Mouse (Mus musculus) C2C12 (cell line): Measurements from ENCODE around the gene Ehhadh.

Source experiments
- CEBPB ChIP-seq: IDR thresholded peaks from one replicate; pipeline ENCODE4 v1.6.1; 2011; ENCODE audit warnings: low read depth, mild to moderate bottlenecking, control low read depth, moderate library complexity
- CTCF ChIP-seq: IDR thresholded peaks from one replicate; pipeline ENCODE4 v1.5.1; 2011; ENCODE audit not compliant: control insufficient read depth, insufficient read depth, insufficient read length
- MAX ChIP-seq: IDR thresholded peaks from one replicate; pipeline ENCODE4 v1.6.1; 2011; ENCODE audit warnings: mild to moderate bottlenecking, control low read depth
- MYOG ChIP-seq: IDR thresholded peaks from one replicate; pipeline ENCODE4 v1.6.1; 2011; ENCODE audit not compliant: control insufficient read depth, insufficient read length; ENCODE audit errors: extremely low read depth
- USF1 ChIP-seq: IDR thresholded peaks from one replicate; pipeline ENCODE4 v1.6.1; 2011; ENCODE audit warnings: low read depth, mild to moderate bottlenecking, control low read depth, moderate library complexity

GRCm38 (mm10) chr16:21827581-21827980, 40.0 kb upstream of the Ehhadh start:
- TF ChIP-seq CTCF (no peak), CEBPB (no peak), MAX (no peak), MYOG (no peak), USF1 (no peak)
